Mouse (Mus musculus) stomach, embryonic 14.5 days (tissue): ENCODE results near the gene Cln3. TPM values are rescaled to one million over a fixed set of nuclear protein-coding genes. Genes with fewer than 3 reads are reported as not detected.

Experiments used
- ATAC-seq: fragments of 200-750 bp; cut with Nextera tagmentation; 2 replicates; pipeline ENCODE4 v1.8.0; 2017; ENCODE audit warnings: low read depth, moderate TSS enrichment; ENCODE audit not compliant: insufficient number of reproducible peaks, insufficient read depth, low FRiP score
- H3K27ac ChIP-seq: fragments of 300-500 bp; sonication (generic); 2 replicates; pipeline ENCODE4 v1.5.1; 2014; ENCODE audit warnings: mild to moderate bottlenecking, low read length, moderate library complexity, mixed read lengths
- H3K27me3 ChIP-seq: fragments of 300-500 bp; sonication (generic); 2 replicates; pipeline ENCODE4 v1.6.1; 2014; ENCODE audit warnings: low read length, control low read depth, mixed read lengths; ENCODE audit not compliant: control insufficient read depth, insufficient read depth
- H3K36me3 ChIP-seq: fragments of 300-500 bp; sonication (generic); 2 replicates; pipeline ENCODE4 v1.6.1; 2014; ENCODE audit warnings: mild to moderate bottlenecking, control low read depth, low read length, moderate library complexity, mixed read lengths; ENCODE audit not compliant: control insufficient read depth, insufficient read depth
- H3K4me1 ChIP-seq: fragments of 300-500 bp; sonication (generic); 2 replicates; pipeline ENCODE4 v1.6.1; 2014; ENCODE audit warnings: low read length, control low read depth, mixed read lengths; ENCODE audit not compliant: control insufficient read depth, insufficient read depth
- H3K4me2 ChIP-seq: fragments of 300-500 bp; sonication (generic); replicated peaks from 2 replicates; pipeline ENCODE4 v1.6.1; 2014; ENCODE audit warnings: low read depth, low read length, control low read depth
- H3K4me3 ChIP-seq: fragments of 300-500 bp; sonication (generic); 2 replicates; pipeline ENCODE4 v1.5.1; 2014; ENCODE audit warnings: low read depth, low read length, control low read depth
- H3K9ac ChIP-seq: fragments of 300-500 bp; sonication (generic); replicated peaks from 2 replicates; pipeline ENCODE4 v1.6.1; 2014; ENCODE audit warnings: low read depth, mild to moderate bottlenecking, control low read depth, low read length, moderate library complexity, mixed read lengths
- H3K9me3 ChIP-seq: fragments of 300-500 bp; sonication (generic); 2 replicates; pipeline ENCODE4 v1.6.1; 2016; ENCODE audit warnings: low read depth, low read length, control low read depth; ENCODE audit not compliant: control insufficient read depth
- whole genome bisulfite sequencing: fragments of 180-500 bp; shearing (Covaris S2); extraction: QIAGEN DNeasy Blood & Tissue Kit; methylation state at CpG from one replicate; pipeline ENCODE4 v1.1.7; 2014; 5-methylcytosine and 5-hydroxymethylcytosine counted together
- microRNA-seq: library from miRNA; unstranded; fragments of <30 nt; microRNA quantifications from one replicate; pipeline ENCODE4, GENCODE M21; 2016
- polyA plus RNA-seq: library from polyadenylated mRNA; unstranded; fragments of >200 nt; fragmentation: Nextera tagmentation; extraction: Ambion mirVana; gene quantifications from 2 replicates; pipeline ENCODE4 v1.2.1, GENCODE M21; 2014

Cln3 gene
- polyA plus RNA-seq, 1 experiment from 2014 or later, result 27.2 TPM

GRCm38 (mm10) chr7:126528166-126528577 lies 57.4 kb downstream of the Cln3 start:
- H3K9me3 ChIP-seq, result no peaks in the 10 kb centered on the region
- no peak overlapping the region for H3K9ac ChIP-seq
- H3K4me1 ChIP-seq, result no peaks in the 10 kb centered on the region
- no peaks in the 10 kb centered on the region for H3K36me3 ChIP-seq
- WGBS, result 0% methylated on average over 1 of the region's 1 CpGs
- H3K27me3 ChIP-seq, result no peaks in the 10 kb centered on the region
- no peak for ATAC-seq
- no peak overlapping the region for H3K27ac ChIP-seq
- H3K4me3 ChIP-seq, result no peak overlapping the region
- no peak overlapping the region for H3K4me2 ChIP-seq

- Histone ChIP-seq H3K27ac (no peak overlapping the region), H3K36me3 (no peaks in the 10 kb centered on the region), H3K4me2 (no peak overlapping the region), H3K9ac (no peak overlapping the region), H3K27me3 (no peaks in the 10 kb centered on the region), H3K4me3 (no peak overlapping the region), H3K4me1 (no peaks in the 10 kb centered on the region), H3K9me3 (no peaks in the 10 kb centered on the region)
- ATAC-seq, result no peak
- WGBS, result 87% methylated on average over 3 of the region's 3 CpGs
These were observed 62.3 kb downstream of the Cln3 start for GRCm38 (mm10) chr7:126523316-126523715.

Small RNA genes lying within 50 kb of the gene (microRNA-seq; reads per million reads assigned to microRNA genes)
- gene Mir7059, result 1.3 reads per million

Other genes with a start within 250 kb of the Cln3 start
- gene Lat, start 216.2 kb downstream of the Cln3 start, polyA plus RNA-seq, result 0.78 and 1.2 TPM in 2 replicates
- 38.3 and 39.5 TPM in 2 replicates for gene Spns1, start 208.4 kb downstream of the Cln3 start, polyA plus RNA-seq
- gene Nfatc2ip, start 189.1 kb downstream of the Cln3 start, polyA plus RNA-seq, result 2.6 and 3.0 TPM in 2 replicates
- not detected in 2 replicates for gene Cd19, start 170.9 kb downstream of the Cln3 start, polyA plus RNA-seq
- gene Rabep2, start 157.1 kb downstream of the Cln3 start, polyA plus RNA-seq, result 28.4 and 29.7 TPM in 2 replicates
- gene Atp2a1, start 122.7 kb downstream of the Cln3 start, polyA plus RNA-seq, result 0.07 TPM in 1 of 2 replicates, not detected in the other
- 39.4 and 42.2 TPM in 2 replicates for gene Sh2b1, start 110.4 kb downstream of the Cln3 start, polyA plus RNA-seq
- gene Tufm, start 98.5 kb downstream of the Cln3 start, polyA plus RNA-seq, result 134 and 144 TPM in 2 replicates
- gene Atxn2l, start 82.4 kb downstream of the Cln3 start, polyA plus RNA-seq, result 45.6 and 52.1 TPM in 2 replicates
- gene Eif3c, start 19.4 kb downstream of the Cln3 start, polyA plus RNA-seq, result 163 and 172 TPM in 2 replicates
- gene Apobr, start 875 bp downstream of the Cln3 start, polyA plus RNA-seq, result 0.20 and 0.43 TPM in 2 replicates
- not detected in 2 replicates for gene Il27, start 9.1 kb upstream of the Cln3 start, polyA plus RNA-seq
- 7.0 and 21.7 TPM in 2 replicates for gene Nupr1, start 45.0 kb upstream of the Cln3 start, polyA plus RNA-seq
- gene Sgf29, start 63.5 kb upstream of the Cln3 start, polyA plus RNA-seq, result 61.2 and 67.4 TPM in 2 replicates
- 5.8 and 7.0 TPM in 2 replicates for gene Sult1a1, start 90.6 kb upstream of the Cln3 start, polyA plus RNA-seq
- gene Bola2, start 109.6 kb upstream of the Cln3 start, polyA plus RNA-seq, result 118 and 127 TPM in 2 replicates
- 7.1 and 8.4 TPM in 2 replicates for gene Slx1b, start 110.0 kb upstream of the Cln3 start, polyA plus RNA-seq
- gene Coro1a, start 122.0 kb upstream of the Cln3 start, polyA plus RNA-seq, result 28.6 and 29.5 TPM in 2 replicates
- 98.4 and 105 TPM in 2 replicates for gene Mapk3, start 173.8 kb upstream of the Cln3 start, polyA plus RNA-seq
- 1.6 and 2.8 TPM in 2 replicates for gene Gdpd3, start 180.5 kb upstream of the Cln3 start, polyA plus RNA-seq
- gene Ypel3, start 191.1 kb upstream of the Cln3 start, polyA plus RNA-seq, result 103 and 116 TPM in 2 replicates
- gene Tbx6, start 195.7 kb upstream of the Cln3 start, polyA plus RNA-seq, result 0.56 and 0.95 TPM in 2 replicates
- 239 and 258 TPM in 2 replicates for gene Ppp4c, start 206.7 kb upstream of the Cln3 start, polyA plus RNA-seq
- gene Fam57b, start 211.9 kb upstream of the Cln3 start, polyA plus RNA-seq, result 1.1 and 1.8 TPM in 2 replicates
- gene 4930451I11Rik, start 245.8 kb upstream of the Cln3 start, polyA plus RNA-seq, result not detected in 2 replicates